Mouse (Mus musculus) kidney, adult 18-20 months (tissue): ENCODE measurements around the gene Itm2b.

Experiments
- DNase-seq: peaks from one replicate; pipeline ENCODE4 v3.0.0; 2021

Gene Itm2b

DNA sequence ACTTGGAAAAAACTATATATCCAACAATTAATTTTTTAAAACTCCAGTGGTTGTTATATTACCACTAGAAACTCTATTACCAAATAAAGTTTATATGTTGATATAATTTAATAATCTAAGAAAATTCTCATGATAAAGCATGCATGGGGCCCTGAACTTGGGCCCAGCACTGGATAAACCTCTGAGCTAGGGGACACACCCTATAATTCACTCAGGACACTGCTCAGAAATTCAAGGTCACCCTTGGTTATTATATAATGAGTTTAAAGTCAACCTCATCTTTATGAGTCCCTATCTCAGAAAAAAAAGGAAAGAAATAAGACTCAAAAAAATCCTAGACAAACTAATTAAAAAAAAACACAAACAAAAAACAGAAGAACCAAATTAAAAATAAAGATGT, 68.2 kb downstream of the Itm2b start:
- DNase-seq = no peak

DNA sequence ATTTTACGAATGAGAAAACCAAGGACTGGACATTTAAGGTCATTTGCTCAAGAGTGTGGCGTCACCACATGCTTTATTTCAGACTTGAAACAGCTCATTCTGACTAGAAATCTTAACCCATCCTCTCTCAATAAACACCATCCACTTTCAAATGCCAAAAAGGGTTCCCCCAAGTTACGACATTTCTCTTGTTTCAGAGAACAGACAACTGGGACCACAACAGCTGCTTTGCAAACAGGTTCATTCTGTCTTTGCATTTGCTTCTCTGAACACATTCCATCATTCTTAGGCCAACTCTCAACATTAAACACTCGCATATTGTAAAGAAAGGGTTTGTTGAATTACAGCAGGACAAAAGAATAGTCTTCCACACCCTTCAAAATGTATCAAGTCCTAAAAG, 71.2 kb downstream of the Itm2b start:
- DNase-seq = no peak

DNA sequence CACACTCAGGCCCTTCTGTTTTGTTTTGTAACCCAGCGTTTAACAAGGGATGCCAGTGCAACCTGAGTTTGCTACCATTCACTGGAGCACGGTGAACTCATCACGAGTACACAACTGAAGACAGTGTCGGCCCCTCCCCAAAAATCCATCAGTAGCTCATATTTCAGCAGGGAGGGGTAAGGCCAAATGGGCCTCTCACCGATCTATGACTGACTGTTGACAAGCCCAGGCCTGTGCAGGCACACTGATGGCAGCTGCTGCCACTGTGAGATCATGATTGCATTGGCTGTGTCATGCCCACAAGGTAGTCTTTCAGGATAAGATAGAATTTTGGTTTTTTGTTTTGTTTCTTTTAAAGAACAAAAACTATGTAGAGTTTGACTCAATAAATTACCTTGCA, 71.7 kb downstream of the Itm2b start:
- no peak for DNase-seq

DNA sequence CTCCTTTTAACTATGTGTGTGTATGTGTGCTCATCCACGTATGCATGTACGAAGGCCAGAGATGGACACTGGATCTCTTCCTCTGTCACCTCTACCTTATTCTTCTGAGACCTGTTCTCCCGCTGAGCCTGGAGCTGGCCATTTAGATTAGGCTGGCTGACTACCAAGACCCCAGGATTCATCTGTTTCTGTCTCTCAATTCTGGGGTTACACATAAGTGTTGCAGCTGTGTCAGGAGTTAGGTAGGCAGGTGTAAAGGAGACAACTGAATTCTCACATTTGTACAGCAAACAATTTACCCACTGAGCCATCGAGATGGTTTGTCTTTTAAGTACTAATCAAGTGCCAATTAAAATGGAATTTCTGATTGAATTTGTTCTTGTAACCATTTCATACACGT, 72.2 kb downstream of the Itm2b start:
- no peak for DNase-seq
